Mouse (Mus musculus): ENCODE measurements around the gene Lrrc61.

- no peak for TF ChIP-seq GATA1 (IDR thresholded peaks at IDR 0.05; ENCODE audit: low read length)
- TF ChIP-seq TAL1 (IDR thresholded peaks at IDR 0.05; ENCODE audit: low read length): no peak
Observed at GRCm38 (mm10) chr6:48529871-48530440, 24.6 kb upstream of the Lrrc61 start.
